Mouse (Mus musculus): ENCODE data around the gene 4930516K23Rik. TPM values are rescaled to one million over a fixed set of nuclear protein-coding genes. Genes with fewer than 3 reads are reported as not detected.

Gene 4930516K23Rik
- total RNA-seq (2021), result not detected
- long read RNA-seq, experiment 1, result 0 reads
- long read RNA-seq, experiment 2, result 0 reads

- DNase-seq (ENCODE audit: low spot score in 2 of 2), result no peak
Measured at GRCm38 (mm10) chr7:104061345-104061744, at the start of gene 4930516K23Rik. TSS of gene 4930516K23Rik (minus strand) at chr7:104061445.

GRCm38 (mm10) chr7:104104757-104104972 lies 43.4 kb upstream of the 4930516K23Rik start, which contains the start of gene Olfr646:
TSS of gene Olfr646 (plus strand) at chr7:104104873.
- DNase-seq (ENCODE audit: low spot score in 2 of 2), result no peak

GRCm38 (mm10) chr7:104103913-104104756 lies 42.9 kb upstream of the 4930516K23Rik start:
- no peak for DNase-seq (ENCODE audit: low spot score in 2 of 2)

GRCm38 (mm10) chr7:104085365-104085764 lies 24.1 kb upstream of the 4930516K23Rik start, which contains the start of gene Olfr645:
TSS of gene Olfr645 (minus strand) at chr7:104085465.
- no peak for DNase-seq (ENCODE audit: low spot score in 2 of 2)

- no peak for DNase-seq (ENCODE audit: low spot score in 2 of 2)
Measured at GRCm38 (mm10) chr7:104071769-104072168, 10.5 kb upstream of the 4930516K23Rik start, which contains the start of gene Olfr644. TSS of gene Olfr644 (minus strand) at chr7:104071869.

GRCm38 (mm10) chr7:104059215-104059614 lies 2.0 kb downstream of the 4930516K23Rik start:
- no peak for DNase-seq (ENCODE audit: low spot score in 2 of 2)

GRCm38 (mm10) chr7:104052566-104052965 lies 8.7 kb downstream of the 4930516K23Rik start, which contains the start of gene Olfr642:
TSS of gene Olfr642 (minus strand) at chr7:104052666.
- no peak for DNase-seq (ENCODE audit: low spot score in 2 of 2)

GRCm38 (mm10) chr7:104050745-104051144 lies 10.5 kb downstream of the 4930516K23Rik start:
- no peak for DNase-seq (ENCODE audit: low spot score in 2 of 2)

GRCm38 (mm10) chr7:104035145-104035544 lies 26.1 kb downstream of the 4930516K23Rik start, which contains the start of gene Olfr641:
TSS of gene Olfr641 (plus strand) at chr7:104035445.
- DNase-seq (ENCODE audit: low spot score in 2 of 2), result no peak

- DNase-seq (ENCODE audit: low spot score in 2 of 2), result no peak
Measured at GRCm38 (mm10) chr7:104026978-104027377, 34.3 kb downstream of the 4930516K23Rik start.

- no peak for DNase-seq (ENCODE audit: low spot score in 2 of 2)
Measured at GRCm38 (mm10) chr7:104025473-104025872, 35.8 kb downstream of the 4930516K23Rik start, which contains the start of gene Olfr640. TSS of gene Olfr640 (minus strand) at chr7:104025573.

GRCm38 (mm10) chr7:104021651-104022050 lies 39.6 kb downstream of the 4930516K23Rik start:
- no peak for DNase-seq (ENCODE audit: low spot score in 2 of 2)

- no peak for DNase-seq (ENCODE audit: low spot score in 2 of 2)
Measured at GRCm38 (mm10) chr7:104018953-104019352, 42.3 kb downstream of the 4930516K23Rik start.

- no peak for DNase-seq (ENCODE audit: low spot score in 2 of 2)
Measured at GRCm38 (mm10) chr7:104017203-104017602, 44.0 kb downstream of the 4930516K23Rik start, which contains the start of gene Olfr639. TSS of gene Olfr639 (minus strand) at chr7:104017303.

Other genes with a start within 250 kb of the 4930516K23Rik start
- gene Hbb-bt, start 247.4 kb downstream of the 4930516K23Rik start, total RNA-seq (2021), result 10 to 100 TPM; 58.3 to 79.4 TPM
- 100 to 1,000 TPM; 565 to 654 TPM for gene Hbb-bs, start 233.3 kb downstream of the 4930516K23Rik start, total RNA-seq (2021)
- gene Hbb-bh2, start 220.9 kb downstream of the 4930516K23Rik start, total RNA-seq (2021), result not detected
- gene Hbb-bh1, start 218.3 kb downstream of the 4930516K23Rik start, total RNA-seq (2021), result not detected
- gene Hbb-y, start 208.2 kb downstream of the 4930516K23Rik start, total RNA-seq (2021), result not detected
- not detected for gene Olfr66, start 175.2 kb downstream of the 4930516K23Rik start, total RNA-seq (2021)
- not detected for gene Olfr64, start 167.0 kb downstream of the 4930516K23Rik start, total RNA-seq (2021)
- not detected for gene Olfr65, start 158.0 kb downstream of the 4930516K23Rik start, total RNA-seq (2021)
- gene Olfr631, start 132.6 kb downstream of the 4930516K23Rik start, total RNA-seq (2021), result not detected
- gene Olfr632, start 127.1 kb downstream of the 4930516K23Rik start, total RNA-seq (2021), result not detected
- gene Olfr633, start 117.0 kb downstream of the 4930516K23Rik start, total RNA-seq (2021), result not detected
- under 1 TPM; 0.07 to 0.09 TPM for gene Olfr635, start 90.3 kb downstream of the 4930516K23Rik start, total RNA-seq (2021)
- not detected for gene Olfr638, start 62.7 kb downstream of the 4930516K23Rik start, total RNA-seq (2021)
- gene Olfr639, start 44.1 kb downstream of the 4930516K23Rik start, total RNA-seq (2021), result under 1 TPM; 0.07 to 0.19 TPM
- not detected for gene Olfr640, start 35.9 kb downstream of the 4930516K23Rik start, total RNA-seq (2021)
- not detected for gene Olfr641, start 26.0 kb downstream of the 4930516K23Rik start, total RNA-seq (2021)
- gene Olfr642, start 8.8 kb downstream of the 4930516K23Rik start, total RNA-seq (2021), result not detected
- not detected for gene Olfr644, start 10.4 kb upstream of the 4930516K23Rik start, total RNA-seq (2021)
- gene Olfr645, start 24.0 kb upstream of the 4930516K23Rik start, total RNA-seq (2021), result not detected
- gene Olfr646, start 43.4 kb upstream of the 4930516K23Rik start, total RNA-seq (2021), result not detected
- not detected for gene Ubqln5, start 68.4 kb upstream of the 4930516K23Rik start, total RNA-seq (2021)
- gene Olfr643, start 76.0 kb upstream of the 4930516K23Rik start, total RNA-seq (2021), result not detected
- gene Ubqln3, start 81.8 kb upstream of the 4930516K23Rik start, total RNA-seq (2021), result not detected
- not detected for gene Ubqlnl, start 89.1 kb upstream of the 4930516K23Rik start, total RNA-seq (2021)
- gene Olfm5, start 103.4 kb upstream of the 4930516K23Rik start, total RNA-seq (2021), result not detected
- gene Olfr648, start 121.9 kb upstream of the 4930516K23Rik start, total RNA-seq (2021), result under 1 TPM; 0.17 to 0.44 TPM
- not detected for gene Olfr649, start 134.5 kb upstream of the 4930516K23Rik start, total RNA-seq (2021)
- under 1 TPM; 0.28 to 0.33 TPM for gene Trim6, start 157.3 kb upstream of the 4930516K23Rik start, total RNA-seq (2021)
- 1 to 10 TPM in 1 of 2 experiments, under 1 TPM in 1; 0.76 to 1.0 TPM for gene Trim34a, start 183.0 kb upstream of the 4930516K23Rik start, total RNA-seq (2021)
- under 1 TPM; 0.25 to 0.55 TPM for gene Trim5, start 226.6 kb upstream of the 4930516K23Rik start, total RNA-seq (2021)

Data from layer of hippocampus, postnatal 14 days (tissue).